Mouse (Mus musculus) lung, postnatal 36 days (tissue): ENCODE results near the gene Pdia5.

Experiments
- DNase-seq: peaks from one replicate; pipeline ENCODE4 v3.0.0; 2022; ENCODE audit warnings: mixed read lengths

Pdia5 gene

GRCm38 (mm10) chr16:35431608-35432007 lies 59.1 kb downstream of the Pdia5 start:
- DNase-seq, result no peak

DNA sequence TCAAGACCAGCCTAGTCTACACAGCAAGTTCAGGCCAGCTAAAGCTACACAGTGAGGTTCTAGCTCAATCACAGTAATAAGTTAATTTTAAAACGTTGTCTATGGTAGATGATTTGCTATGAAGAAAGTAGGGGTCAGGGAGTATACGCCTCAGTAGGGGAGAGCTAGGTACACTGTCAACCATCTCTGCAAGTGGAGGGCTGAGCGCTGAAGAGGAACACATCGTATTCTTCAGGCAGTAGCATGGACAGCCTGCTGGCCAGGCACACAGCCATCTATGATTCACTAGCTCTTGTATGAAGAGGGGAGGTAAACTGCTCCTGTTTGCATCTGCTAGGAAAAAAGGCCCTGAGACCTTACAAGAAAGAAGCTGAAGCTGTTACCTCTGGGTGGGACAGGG lies 65.7 kb downstream of the Pdia5 start:
- peak; percentile 5 for DNase-seq

DNA sequence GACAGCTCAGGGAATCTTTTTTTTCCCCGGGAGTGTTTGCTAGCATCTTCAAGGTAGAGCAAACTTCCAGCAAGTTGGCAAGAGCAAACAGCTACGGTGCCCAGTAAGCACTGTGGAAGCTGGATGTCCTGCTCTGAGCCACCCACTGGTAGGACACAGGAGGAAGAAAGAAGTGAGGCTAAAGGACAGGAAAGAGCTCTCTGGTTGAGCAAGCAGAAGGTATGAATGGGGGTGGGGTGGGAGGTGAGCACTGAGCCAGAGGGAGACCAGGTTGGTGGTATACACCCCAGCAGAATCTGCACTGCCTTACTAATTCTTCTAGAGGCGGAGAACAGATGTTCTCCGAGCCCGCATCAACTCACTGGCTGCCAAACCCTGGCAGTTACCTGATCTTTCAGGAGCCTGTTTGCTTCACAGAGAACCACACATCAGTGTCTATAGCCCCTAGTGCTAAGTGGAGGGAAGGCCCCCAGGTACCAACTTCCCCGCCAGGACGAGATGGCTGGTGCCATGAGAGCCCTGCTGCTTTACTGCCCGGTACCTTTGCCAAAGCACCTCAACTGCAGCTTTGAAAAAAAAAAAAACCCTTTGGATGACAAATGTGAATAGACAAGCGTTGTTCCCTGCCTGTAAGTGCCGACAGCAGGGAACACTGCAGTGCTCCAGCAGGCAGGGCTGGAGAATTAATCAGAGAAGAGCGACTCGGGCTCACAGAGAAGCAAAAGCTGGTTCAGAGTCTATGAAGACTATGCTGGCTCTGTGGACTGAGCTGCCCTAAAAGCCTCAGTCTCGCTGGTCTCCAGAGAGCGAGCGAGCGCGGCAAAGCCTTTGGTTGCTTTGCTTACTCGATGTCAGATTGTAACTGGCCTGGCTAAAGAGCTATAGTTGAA lies 67.2 kb downstream of the Pdia5 start:
- no peak for DNase-seq

DNA sequence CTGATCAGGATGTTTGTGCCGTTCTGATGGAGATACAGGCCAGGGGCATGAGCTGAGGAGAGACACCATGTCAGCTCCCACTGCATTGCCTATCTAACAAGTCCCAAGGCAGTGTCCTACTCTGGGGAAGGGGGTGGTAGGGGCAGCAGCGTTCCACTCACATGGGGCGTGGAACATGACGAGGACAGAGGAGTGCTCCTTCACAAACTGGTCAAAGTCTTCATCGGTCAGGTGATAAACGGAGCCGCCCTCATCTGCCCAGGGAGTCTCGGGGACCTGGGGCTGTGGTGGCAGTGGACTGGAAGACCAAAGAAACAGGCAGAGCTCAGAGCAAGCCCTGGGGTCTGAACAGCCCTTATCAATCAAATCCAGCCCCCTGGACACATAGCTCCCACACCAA lies 68.0 kb downstream of the Pdia5 start:
- no peak for DNase-seq

DNA sequence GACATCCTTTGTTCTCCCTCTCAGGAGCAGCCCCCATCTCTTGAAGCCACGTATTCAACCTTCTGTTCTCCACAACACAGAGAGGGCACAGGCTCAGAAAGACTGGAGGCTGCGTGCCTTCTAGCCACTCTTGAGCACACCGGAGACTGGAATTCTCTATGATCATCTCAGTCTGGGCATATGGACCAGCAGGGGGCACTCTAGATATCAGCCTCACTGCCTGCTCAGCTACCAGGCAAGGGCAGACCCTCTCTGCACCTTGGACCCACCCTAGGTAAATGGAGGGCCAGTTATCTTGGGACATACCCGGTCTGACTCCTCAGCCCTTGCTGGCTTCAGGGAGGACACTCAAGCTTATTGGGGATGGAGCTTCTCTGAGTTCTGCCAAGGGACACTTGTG lies 68.5 kb downstream of the Pdia5 start:
- DNase-seq, result peak; percentile 40

DNA sequence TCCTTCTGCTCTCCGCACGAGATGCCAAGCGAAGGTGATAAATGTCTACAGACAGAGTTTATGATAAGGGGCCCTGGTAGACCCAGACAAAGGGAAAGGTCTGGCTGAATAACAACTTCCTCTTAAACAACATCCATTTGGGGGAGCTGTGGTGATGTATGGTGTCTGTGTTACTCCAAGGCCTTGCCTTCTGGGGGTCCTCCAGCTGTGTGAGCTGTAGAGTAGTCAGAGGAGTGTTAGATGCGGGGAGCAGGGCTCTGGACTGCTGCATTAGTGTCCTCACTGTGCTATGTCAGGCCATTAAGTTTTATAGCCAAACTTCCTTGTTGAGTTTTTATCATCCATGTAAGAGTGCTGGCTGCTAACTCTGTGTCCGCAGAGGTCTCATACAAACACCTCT lies 76.1 kb downstream of the Pdia5 start:
- no peak for DNase-seq

- DNase-seq, result no peak
Observed at GRCm38 (mm10) chr16:35406706-35407105, 84.0 kb downstream of the Pdia5 start.

DNA sequence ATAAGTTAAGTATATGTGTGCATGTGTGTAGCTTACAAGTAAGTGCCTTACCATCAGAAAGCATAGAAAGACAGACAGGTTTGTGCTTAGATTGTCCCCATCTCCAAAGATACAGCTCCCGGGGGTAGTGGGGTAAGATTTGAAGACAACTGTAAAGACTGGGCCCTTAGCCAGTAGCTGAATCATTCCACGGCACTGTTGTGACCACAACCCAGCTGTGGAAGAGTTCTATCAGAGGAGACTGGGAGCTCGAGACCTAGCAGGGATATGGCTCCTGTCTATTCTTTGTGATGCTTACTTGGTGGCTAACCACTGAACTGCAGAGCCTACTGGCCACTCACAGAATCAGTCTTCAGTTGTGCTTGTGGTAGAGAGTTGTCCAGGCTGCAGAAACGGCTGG lies 84.5 kb downstream of the Pdia5 start:
- DNase-seq, result no peak

DNA sequence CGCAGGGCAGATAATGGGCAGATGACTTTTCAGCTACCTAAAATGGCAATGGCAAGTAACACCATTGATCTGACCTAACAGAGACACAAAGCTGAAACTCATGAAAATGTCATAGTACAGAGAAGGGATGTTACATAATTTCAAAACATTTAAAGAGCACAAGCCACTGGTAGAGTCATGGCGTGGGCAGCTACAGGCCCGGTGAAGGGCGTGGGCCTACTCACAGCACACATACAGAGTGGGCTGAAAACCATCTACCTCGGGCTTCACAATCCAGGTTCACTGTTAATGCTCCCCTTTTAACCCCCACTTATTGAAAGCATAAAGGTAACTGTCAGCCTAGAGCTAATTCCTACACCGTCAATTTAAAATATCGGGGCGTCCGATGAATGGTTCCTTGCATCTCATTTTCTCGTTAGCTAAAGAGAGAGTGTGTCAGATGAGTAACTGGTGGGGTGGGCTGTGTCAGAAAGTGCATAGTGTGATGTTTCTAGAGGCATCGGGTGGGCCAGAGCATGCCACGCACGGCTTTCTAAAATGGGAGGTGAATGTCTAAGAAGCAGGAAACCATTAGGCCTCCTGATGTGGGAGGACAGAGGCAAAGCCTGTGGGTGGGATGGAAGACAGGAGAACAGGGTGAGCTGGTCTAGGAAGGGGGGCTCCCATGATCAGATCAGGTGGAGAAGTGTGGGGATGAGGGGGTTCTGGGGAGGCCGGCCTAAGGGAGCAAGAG lies 85.2 kb downstream of the Pdia5 start:
- no peak for DNase-seq

DNA sequence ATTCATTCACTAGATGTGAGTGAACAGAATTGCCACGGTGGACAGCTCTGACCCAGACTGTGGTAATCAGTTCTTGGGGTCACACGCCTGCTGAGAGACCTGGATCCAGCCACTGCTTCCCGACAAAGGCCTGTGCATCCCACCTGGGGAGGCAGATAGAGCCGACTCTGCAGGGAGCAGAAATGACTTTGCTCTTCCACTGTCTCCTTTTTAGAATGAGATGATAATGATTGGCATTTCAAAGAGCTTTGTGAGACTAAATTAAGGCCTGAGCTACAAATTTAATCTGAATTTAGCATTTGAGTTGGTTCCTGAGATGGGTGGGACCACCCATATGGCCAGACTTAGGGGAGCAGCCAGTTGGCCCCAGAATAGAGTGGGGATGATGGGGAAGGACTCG lies 85.8 kb downstream of the Pdia5 start:
- DNase-seq, result no peak

DNA sequence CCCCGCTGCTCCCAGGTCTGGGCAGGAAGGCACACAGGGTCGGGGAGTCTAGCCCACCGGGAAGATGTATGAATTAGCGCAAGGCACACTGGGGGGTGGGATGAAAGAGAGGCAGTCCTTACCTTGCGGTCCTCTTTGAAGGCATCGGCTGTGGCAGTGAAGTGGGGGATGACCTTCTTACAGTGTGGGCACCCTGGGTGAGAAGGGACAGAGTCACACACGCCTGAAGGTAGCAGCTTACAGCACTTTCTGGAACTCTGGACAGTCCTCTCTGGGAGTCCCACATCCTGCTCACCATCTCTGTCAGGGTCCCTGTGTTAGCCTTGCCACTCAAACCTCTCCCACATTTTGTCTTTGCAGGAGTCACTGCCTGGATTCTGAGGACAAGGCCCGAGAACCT lies 86.8 kb downstream of the Pdia5 start:
- DNase-seq, result no peak

DNA sequence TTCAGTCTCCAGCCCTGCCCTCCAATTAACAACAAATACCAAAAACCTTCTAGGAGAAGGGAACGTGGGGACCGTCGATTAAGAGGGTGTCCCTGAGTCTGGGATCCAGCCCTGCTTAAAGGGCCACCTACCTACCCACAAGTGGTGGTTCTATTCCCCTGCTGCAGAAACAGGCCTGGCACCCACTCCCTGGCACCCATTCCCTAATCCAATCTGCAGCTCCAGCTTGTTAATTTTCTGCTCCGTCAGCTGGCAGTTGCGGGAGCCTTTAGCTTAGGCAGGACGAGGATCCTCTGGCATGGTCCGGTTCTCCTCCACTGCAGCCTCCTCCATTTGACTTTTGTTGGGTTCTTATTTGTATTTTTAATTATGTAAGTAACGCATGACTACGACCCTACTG lies 87.3 kb downstream of the Pdia5 start:
- DNase-seq, result no peak

- no peak for DNase-seq
Observed at GRCm38 (mm10) chr16:35392813-35393212, 97.9 kb downstream of the Pdia5 start.

DNA sequence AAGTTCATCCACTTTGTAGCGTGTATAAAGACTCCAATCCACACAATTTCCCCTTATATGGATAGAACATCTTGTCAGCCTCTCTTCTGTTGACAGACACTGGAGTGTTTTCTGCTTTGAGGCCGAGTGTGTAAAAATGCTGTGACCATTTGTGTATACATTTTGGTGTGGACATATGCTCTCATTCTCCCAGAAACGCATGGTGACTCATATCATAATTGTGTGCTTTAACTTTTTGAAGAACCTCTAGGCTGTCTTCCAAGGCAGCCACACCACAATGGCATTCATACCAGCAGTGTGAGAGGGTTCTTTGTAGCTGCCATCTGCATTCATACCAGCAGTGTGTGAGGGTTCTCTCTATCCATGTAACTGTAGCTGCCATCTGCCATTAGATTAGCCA lies 105.0 kb downstream of the Pdia5 start:
- DNase-seq, result peak; percentile 6

DNA sequence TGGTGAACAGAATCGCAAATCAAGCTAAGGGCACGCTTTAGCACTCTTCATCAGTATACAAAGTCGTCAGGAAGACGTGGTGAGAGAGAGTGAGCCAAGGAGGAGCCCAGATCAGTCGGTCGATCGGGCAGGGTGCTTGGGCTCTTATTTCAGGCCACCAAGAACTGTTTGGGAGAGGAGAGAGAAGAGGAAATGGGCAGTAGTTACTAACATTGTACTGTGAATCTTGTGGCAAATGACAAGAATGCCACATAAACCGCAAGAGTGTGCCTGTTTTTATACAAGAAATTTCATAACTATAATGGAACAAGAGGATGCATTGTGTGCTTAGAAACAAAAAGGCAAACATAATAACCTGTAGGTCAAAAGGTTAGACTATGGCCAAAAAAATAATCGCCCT lies 110.6 kb downstream of the Pdia5 start:
- no peak for DNase-seq

DNA sequence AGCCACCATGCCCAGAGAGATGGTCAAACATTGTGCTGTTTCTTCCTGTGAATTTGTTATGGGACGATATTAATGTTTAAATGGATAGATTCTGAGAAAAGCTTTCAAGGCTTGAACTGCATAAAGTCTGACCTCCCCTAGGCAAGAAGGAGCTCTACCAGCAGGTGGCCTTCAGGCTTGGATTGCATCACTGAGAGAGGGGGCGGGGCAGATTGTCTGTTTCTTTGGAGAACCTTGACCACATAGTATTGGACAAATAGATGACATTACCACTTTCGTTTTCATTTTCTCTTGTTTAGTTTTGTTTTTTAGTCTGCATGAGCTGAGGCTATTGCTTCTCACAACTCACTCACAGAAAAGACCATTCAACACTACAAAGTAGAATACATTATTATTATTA lies 111.3 kb downstream of the Pdia5 start:
- peak; percentile 40 for DNase-seq

- DNase-seq, result peak; percentile 3
Observed at GRCm38 (mm10) chr16:35364063-35364428, 126.6 kb downstream of the Pdia5 start.

GRCm38 (mm10) chr16:35363150-35364062 lies 127.3 kb downstream of the Pdia5 start, which contains the start of gene Sec22a:
Gene Sec22a, minus strand, starts transcription at chr16:35363918.
- peak; percentile 95 for DNase-seq

GRCm38 (mm10) chr16:35362221-35362620 lies 128.5 kb downstream of the Pdia5 start:
- DNase-seq, result no peak

DNA sequence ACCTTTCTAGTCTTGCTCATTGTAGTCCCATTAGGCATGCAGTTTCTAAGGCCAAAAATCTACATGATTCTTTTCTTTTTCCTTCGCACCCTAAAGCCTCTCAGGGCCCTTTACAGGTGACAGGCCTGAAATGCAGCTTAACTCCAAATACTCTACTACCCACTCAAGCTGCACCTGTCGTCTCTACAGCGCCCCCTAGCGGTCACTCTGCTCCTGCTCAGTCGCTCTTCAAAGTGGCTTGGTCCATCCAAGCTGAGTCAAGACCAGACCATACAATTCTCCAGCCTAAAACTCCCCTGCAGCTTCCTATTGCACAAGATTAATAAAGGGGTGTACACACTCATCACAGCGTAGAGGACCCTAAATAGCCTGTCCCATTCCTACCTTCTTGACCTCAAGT lies 130.1 kb downstream of the Pdia5 start:
- peak; percentile 76 for DNase-seq

DNA sequence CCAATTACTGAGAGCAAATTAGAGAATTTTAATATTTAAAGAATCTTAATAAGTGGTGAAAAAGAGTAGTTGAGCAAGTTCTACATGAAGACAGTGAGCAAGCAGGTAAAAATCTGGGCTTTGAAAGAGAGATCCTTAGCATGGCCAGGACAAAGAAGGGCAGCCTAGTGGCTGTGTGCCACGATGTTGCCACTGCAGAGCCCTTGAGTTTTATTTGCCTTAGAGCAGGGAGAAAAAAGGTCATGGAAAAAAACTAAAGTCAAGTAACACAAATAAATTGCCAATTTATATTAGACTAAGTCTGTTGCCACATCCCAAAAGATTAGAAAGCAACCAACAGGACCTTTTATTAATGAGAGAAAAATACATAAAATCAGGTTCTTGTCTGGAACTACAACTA lies 133.2 kb downstream of the Pdia5 start:
- peak; percentile 58 for DNase-seq
